Mouse (Mus musculus) erythroblast, embryonic 14.5 days (primary cell): ENCODE data around the gene Sult2a1. TPM values are rescaled to one million over a fixed set of nuclear protein-coding genes. Genes with fewer than 3 reads are reported as not detected.
"Not testable (repeated sequence)": the region's sequence is repeated elsewhere in the genome, so short reads cannot be mapped to it uniquely, and the experiment has no call there.

Experiments used
- H3K27me3 ChIP-seq: 2 replicates; pipeline ENCODE4 v1.6.1; 2012; ENCODE audit warnings: inconsistent platforms; ENCODE audit not compliant: control insufficient read depth
- H3K36me3 ChIP-seq: 2 replicates; pipeline ENCODE4 v1.6.1; 2012; ENCODE audit warnings: mild to moderate bottlenecking, inconsistent platforms; ENCODE audit not compliant: control insufficient read depth
- H3K4me1 ChIP-seq: 2 replicates; pipeline ENCODE4 v1.6.1; 2012; ENCODE audit warnings: inconsistent platforms; ENCODE audit not compliant: control insufficient read depth
- H3K4me3 ChIP-seq: replicated peaks from 2 replicates; pipeline ENCODE3; 2012; ENCODE audit warnings: moderate library complexity, mild to moderate bottlenecking, inconsistent platforms
- H3K9me3 ChIP-seq: 2 replicates; pipeline ENCODE4 v1.6.1; 2012; ENCODE audit warnings: low read length, inconsistent platforms, mixed read lengths; ENCODE audit not compliant: control insufficient read depth
- GATA1 ChIP-seq: IDR thresholded peaks from 2 replicates; pipeline ENCODE4 v1.6.1; 2012; ENCODE audit warnings: low read length, inconsistent platforms, mixed read lengths
- TAL1 ChIP-seq: IDR thresholded peaks from 3 replicates; pipeline ENCODE4 v1.6.1; 2012; ENCODE audit warnings: low read length, inconsistent platforms, mixed read lengths
- polyA plus RNA-seq: library from polyadenylated mRNA; stranded (reverse); fragments of >175 nt; gene quantifications from 2 replicates; pipeline ENCODE4 v1.2.3, GENCODE M21; 2012

Sult2a1 gene
- polyA plus RNA-seq: not detected in 2 replicates

- not testable (repeated sequence) for H3K27me3 ChIP-seq, H3K9me3 ChIP-seq, H3K4me3 ChIP-seq, H3K4me1 ChIP-seq, H3K36me3 ChIP-seq
These were observed at the start of gene Sult2a1 for GRCm38 (mm10) chr7:13837309-13837708. Gene Sult2a1, minus strand, starts transcription at chr7:13837409.

- Histone ChIP-seq H3K36me3 (no peaks in the 10 kb centered on the region), H3K9me3 (peaks cover 12% of the 10 kb centered on the region), H3K4me3 (no peak overlapping the region), H3K4me1 (no peaks in the 10 kb centered on the region), H3K27me3 (no peaks in the 10 kb centered on the region)
- TF ChIP-seq GATA1: no peak
- TF ChIP-seq TAL1: no peak
These were observed 23.3 kb downstream of the Sult2a1 start for GRCm38 (mm10) chr7:13813913-13814312.

Other genes with a start within 250 kb of the Sult2a1 start
- gene Sult2a5, start 213.4 kb downstream of the Sult2a1 start, polyA plus RNA-seq: not detected in 2 replicates
- not detected in 2 replicates for gene Sult2a2, start 103.9 kb downstream of the Sult2a1 start, polyA plus RNA-seq
- gene Sult2a4, start 152.2 kb upstream of the Sult2a1 start, polyA plus RNA-seq: not detected in 2 replicates